Mouse (Mus musculus) CD4-positive, CD25-positive, alpha-beta regulatory T cell, adult 2 months (primary cell): ENCODE results near the gene Ppp2r2c.

Source experiments
- DNase-seq: peaks from one replicate; pipeline ENCODE4 v3.0.0-alpha.2; 2012; ENCODE audit warnings: low read depth, low spot score

Gene Ppp2r2c

DNA sequence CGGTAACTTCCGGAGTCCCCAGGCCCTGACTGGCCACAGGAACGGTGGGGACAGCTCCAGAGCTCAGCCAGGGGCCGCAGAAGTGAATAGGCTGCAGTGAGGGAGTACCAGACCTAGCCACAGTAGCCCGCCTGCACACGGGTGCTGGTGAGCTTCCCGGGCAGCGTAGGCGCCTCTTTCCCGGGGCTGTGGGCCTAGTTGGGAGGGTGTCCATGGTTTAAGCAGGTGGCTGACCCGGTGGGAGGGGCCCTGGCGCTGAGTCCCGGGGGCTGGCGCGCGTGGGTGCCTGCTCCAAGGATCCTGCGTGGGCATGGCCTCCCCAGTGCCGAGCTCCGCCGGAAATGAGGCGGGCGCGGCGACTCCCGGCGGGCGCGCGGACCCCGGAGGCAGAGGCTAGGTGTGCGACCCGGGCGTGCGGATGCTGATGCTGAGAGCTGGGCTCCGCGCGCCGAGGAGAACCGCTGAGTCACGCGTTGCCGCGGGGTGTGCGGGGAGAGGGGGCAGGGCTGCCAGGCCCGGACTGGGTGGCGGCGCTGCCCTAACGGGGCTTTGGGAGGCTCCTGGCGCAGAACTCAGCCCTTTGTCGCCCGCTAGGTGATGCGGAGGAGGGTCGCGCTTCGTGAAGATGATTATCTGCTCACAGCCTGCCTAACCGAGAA is 1.4 kb downstream of the Ppp2r2c start:
- DNase-seq, result no peak

DNA sequence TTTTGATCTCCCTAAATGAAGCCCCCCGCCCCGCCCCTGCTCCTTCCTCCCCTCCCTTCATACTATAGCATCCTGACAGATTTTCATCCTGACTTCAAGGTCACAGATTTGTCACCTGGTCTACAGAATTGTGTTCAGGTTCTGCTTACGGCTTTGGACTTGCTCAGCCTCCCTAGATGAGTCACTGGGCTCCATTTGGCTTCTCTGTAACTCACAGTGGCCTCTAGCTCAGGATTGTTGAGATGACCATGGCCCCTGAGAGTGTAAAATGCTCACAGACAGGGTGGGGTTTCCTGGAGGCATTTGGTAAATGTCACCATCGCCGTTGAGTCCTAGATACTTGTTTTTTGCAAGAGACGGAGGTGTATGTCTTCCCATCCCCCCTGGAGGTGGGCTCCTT is 2.6 kb downstream of the Ppp2r2c start:
- DNase-seq, result no peak

DNA sequence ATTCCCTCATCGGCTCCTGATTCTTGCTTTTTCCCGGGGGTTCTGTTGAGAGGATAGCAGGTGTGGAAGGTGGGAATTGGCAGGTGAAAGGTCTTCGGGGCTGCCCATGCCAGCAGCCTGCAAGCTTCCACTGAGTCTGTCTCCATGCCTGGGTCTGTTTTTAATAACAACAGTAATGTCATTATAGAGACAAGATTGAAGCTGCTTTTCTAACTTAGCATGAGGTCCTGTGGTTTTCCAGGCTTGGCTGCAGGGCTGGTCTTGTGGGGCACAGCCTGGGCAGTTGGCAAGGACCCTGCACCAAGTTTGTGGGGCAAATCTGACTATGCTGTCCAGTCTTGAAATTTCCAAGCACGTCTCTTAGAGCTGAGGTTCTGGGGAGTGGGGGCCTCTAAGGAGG is 7.6 kb downstream of the Ppp2r2c start:
- no peak for DNase-seq

GRCm38 (mm10) chr5:36876777-36877396 is 8.6 kb downstream of the Ppp2r2c start:
- DNase-seq, result no peak

- DNase-seq, result no peak
Measured at GRCm38 (mm10) chr5:36877641-36878040, 9.3 kb downstream of the Ppp2r2c start.

DNA sequence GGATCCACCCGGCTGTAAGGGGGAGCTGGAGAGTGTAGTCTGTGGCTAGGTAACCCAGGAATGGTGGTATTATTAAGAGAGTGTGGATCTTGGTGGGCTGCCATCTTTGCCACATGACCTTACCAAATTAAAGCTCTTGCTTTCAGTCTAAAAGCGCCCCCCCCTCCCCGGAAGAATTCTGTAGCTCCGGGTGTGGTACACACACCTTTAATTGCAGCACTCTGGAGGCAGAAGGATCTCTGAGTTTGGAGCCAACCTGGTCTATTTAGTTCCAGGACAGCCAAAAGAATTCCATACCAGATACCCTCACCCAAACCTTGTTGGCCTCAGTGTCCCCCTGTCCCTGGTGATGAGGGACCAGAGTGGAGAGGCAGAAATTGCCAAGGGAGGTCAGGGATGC is 10.5 kb downstream of the Ppp2r2c start:
- no peak for DNase-seq

- no peak for DNase-seq
Measured at GRCm38 (mm10) chr5:36880622-36881021, 12.3 kb downstream of the Ppp2r2c start.

- DNase-seq, result no peak
Measured at GRCm38 (mm10) chr5:36883516-36883915, 15.2 kb downstream of the Ppp2r2c start.

DNA sequence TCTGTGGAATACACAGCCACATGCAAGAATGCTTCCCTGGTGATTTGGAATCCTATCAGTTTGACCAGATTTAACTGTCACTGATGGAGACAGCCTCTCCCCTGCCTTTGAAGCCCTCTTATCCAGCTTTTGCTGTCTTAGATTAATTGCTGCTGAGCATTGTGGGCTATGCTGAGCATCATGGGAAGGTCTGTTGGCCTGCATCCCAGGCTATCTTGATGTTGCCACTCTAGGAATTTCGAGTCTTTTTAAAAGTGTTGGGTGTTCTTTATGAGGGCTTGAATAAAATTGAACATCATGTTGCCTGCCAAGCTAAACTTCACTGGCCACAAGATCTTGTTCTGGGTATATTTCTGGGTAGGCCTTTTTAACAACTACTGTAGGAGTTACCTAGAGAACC is 16.8 kb downstream of the Ppp2r2c start:
- no peak for DNase-seq

GRCm38 (mm10) chr5:36885595-36885994 is 17.3 kb downstream of the Ppp2r2c start:
- no peak for DNase-seq

DNA sequence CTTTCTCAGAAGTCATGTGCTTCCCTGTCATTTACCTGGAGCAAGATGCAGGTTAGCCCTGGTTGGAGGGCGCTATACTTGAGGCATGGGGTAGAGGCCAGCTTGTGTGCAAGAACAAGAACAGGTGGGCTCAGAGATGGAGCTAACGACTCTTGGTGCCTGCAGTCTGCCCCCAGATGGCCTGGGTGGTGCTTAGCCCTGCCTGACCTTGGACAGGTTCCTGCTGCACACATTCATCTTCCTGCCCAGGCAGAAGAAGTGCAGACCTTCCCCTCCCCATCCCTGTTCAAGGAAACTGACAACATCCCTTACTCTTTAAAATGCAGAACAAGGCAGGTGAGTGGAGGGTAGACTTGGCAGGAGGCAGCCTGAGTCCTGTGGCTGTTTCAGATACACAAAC is 18.0 kb downstream of the Ppp2r2c start:
- DNase-seq, result no peak

DNA sequence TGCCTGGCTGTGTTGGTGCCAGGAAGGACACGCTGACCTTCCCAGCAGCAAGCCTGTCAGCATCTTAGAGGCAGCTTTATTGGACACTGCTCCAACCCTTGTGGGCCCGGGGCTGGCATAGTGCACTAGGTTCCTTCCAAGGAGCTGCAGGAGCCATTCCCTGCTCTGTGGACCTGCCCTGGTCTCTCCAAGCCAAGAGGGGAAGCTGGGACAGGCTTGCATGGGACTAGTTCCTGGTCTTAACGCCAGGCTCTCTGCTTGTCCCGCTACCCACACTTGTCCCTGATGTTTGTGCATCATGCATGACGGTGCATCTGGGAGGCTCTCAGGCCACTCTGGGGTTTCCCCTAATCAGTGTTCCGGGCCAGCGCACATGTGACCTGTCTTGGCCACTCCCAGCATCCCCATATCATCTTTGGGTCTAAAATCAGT is 18.6 kb downstream of the Ppp2r2c start:
- DNase-seq, result no peak

DNA sequence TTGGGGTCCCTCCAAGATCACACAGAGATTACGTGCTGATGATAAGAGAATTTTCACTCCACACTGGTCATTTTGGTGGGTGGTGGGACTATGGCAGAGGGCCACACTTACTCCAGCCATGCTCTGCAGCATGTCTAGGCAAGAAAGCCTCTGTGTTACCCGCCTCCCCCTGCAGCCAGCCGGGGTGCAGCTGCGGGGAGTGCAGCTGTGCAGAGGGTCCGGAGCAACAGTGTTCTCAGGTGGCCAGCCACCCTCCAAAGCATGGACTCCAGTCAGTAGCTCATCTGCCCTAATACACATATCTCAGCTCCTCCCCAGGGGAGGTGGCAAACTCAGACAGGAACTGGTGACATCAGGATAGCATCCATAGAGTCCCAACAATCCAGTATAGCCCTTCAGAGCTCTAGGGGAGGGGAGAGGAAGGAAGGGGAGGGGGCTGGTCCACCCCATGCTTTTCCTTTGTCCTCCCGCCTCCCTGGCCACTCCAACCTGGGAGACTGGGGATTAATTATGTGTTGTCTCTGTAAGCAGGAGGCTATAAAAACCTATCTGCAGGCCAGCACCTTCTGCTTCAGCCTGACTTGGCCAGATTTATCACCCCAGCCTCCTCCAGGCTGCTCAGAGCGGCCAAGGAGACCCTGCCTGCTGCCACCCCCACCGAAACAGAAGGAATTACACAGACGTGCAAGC is 19.1 kb downstream of the Ppp2r2c start:
- no peak for DNase-seq

- DNase-seq, result no peak
Measured at GRCm38 (mm10) chr5:36888501-36888900, 20.2 kb downstream of the Ppp2r2c start.

DNA sequence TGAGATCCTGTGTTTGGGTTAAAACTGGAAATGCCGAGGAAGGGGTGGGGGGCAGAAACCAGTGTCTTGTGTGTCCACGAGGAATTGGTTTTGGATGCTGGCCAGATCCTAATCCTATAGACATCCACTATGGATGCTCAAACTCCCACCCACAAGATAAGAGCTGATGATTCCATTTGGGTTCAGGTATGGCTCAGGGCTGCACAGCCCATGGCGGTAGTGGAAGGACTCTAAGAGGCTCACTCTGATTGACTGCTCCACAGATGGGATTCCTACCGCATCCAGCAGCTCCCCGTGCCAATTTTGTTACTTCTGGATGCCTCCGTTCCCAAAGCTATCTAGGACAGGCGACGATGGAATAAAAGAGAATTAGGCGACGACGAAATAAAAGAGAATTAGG is 20.6 kb downstream of the Ppp2r2c start:
- no peak for DNase-seq

GRCm38 (mm10) chr5:36889380-36889886 is 21.1 kb downstream of the Ppp2r2c start:
- DNase-seq, result no peak

GRCm38 (mm10) chr5:36890794-36891193 is 22.5 kb downstream of the Ppp2r2c start:
- no peak for DNase-seq

- no peak for DNase-seq
Measured at GRCm38 (mm10) chr5:36891793-36892470, 23.6 kb downstream of the Ppp2r2c start.

GRCm38 (mm10) chr5:36893263-36893662 is 24.9 kb downstream of the Ppp2r2c start:
- no peak for DNase-seq

DNA sequence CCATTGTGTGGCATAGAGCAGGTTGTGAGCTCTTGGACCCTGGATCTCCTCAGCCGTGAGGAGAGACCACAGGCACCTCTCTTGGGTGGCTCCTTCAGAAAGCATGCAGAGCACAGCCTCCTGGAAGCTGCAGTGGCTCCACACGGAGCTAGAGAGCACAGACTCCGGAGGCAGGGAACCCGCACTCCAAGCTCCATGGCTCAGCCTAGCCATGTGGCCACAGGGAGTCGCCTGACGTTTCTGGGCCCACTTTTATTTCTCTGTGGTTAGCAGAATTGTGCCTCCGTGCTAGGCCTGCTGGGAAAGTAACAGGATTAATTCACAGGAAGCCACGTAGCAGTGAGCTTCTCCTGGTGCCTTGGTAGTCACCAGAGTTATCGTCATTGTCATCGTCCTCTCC is 25.8 kb downstream of the Ppp2r2c start:
- no peak for DNase-seq

GRCm38 (mm10) chr5:36894604-36895368 is 26.5 kb downstream of the Ppp2r2c start:
- no peak for DNase-seq
